Mouse (Mus musculus): ENCODE data around the gene Dusp11. TPM values are rescaled to one million over a fixed set of nuclear protein-coding genes. Genes with fewer than 3 reads are reported as not detected.
"Not testable (repeated sequence)": the region's sequence is repeated elsewhere in the genome, so short reads cannot be mapped to it uniquely, and the experiment has no call there.

The Dusp11 gene
- polyA plus RNA-seq, 1 experiment from 2014 or later, result 50.1 TPM

DNA sequence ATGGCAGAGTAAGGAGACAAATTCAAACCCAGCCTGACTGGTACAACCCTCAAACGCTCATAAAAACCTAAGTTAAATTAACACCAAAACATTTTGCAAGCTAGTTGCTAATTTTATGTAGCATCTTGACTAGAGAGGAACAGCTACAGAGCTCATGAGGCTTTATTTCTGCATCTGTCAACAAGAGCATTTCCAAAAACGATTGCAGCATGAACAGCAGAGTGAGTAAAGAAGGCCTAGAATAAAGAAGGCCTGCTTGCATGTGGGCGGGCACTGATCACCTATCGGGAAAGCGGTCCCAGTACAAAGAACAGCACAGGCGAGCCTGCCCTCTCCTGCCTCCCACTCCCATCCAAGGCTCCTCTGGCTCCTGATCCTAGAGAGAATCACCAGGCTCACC is 12.9 kb downstream of the Dusp11 start:
- H3K27me3 ChIP-seq (ENCODE audit: control insufficient read depth, insufficient read depth, low read length), result no peaks in the 10 kb centered on the region
- peaks cover 50% of the 10 kb centered on the region for H3K36me3 ChIP-seq (ENCODE audit: control insufficient read depth, insufficient read depth, low read length)
- no peak overlapping the region for H3K4me3 ChIP-seq (replicated peaks; ENCODE audit: low read length)
- H3K9me3 ChIP-seq (replicated peaks; ENCODE audit: control insufficient read depth, low read length), result no peaks in the 10 kb centered on the region
- no peak for ATAC-seq (ENCODE audit: insufficient read depth, low FRiP score)
- no peak overlapping the region for H3K9ac ChIP-seq (ENCODE audit: low read length)
- no peak overlapping the region for H3K4me2 ChIP-seq (ENCODE audit: low read depth, low read length)
- H3K4me1 ChIP-seq (ENCODE audit: control insufficient read depth, insufficient read depth, low read length), result no peaks in the 10 kb centered on the region
- 86% methylated on average over 6 of the region's 6 CpGs for WGBS
- H3K27ac ChIP-seq (ENCODE audit: low read length), result no peak overlapping the region

DNA sequence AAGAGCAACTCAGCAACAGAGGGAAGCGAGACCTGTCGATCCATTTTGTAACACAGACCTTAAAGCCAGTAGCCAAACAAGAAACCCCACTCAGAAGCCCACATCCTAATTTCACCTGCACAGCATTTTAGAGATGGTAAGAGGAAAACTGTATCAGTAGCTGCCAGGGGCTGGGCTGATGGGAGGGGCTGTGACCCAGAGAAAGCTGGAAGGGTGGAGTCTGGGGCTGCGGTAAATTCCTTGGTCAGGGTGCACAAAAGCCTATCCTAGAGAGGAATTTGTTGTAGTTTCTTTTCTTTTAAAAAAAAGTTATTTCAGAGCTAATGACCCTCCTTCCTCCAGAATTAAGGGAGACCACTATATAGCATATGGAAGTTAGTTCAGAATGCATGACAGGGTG is 19.0 kb downstream of the Dusp11 start:
- Histone ChIP-seq H3K9me3 (replicated peaks; ENCODE audit: control insufficient read depth, low read length) (no peaks in the 10 kb centered on the region), H3K4me1 (ENCODE audit: control insufficient read depth, insufficient read depth, low read length) (no peaks in the 10 kb centered on the region), H3K27me3 (ENCODE audit: control insufficient read depth, insufficient read depth, low read length) (no peaks in the 10 kb centered on the region), H3K27ac (ENCODE audit: low read length) (no peak overlapping the region), H3K9ac (ENCODE audit: low read length) (no peak overlapping the region), H3K4me2 (ENCODE audit: low read depth, low read length) (no peak overlapping the region), H3K36me3 (ENCODE audit: control insufficient read depth, insufficient read depth, low read length) (peaks cover 37% of the 10 kb centered on the region), H3K4me3 (replicated peaks; ENCODE audit: low read length) (no peak overlapping the region)
- WGBS, result 91% methylated on average over 3 of the region's 3 CpGs
- no peak for ATAC-seq (ENCODE audit: insufficient read depth, low FRiP score)

GRCm38 (mm10) chr6:85938701-85939100 is 22.8 kb downstream of the Dusp11 start:
- no peak overlapping the region for H3K27ac ChIP-seq (ENCODE audit: low read length)
- H3K27me3 ChIP-seq (ENCODE audit: control insufficient read depth, insufficient read depth, low read length), result no peaks in the 10 kb centered on the region
- no peaks in the 10 kb centered on the region for H3K4me1 ChIP-seq (ENCODE audit: control insufficient read depth, insufficient read depth, low read length)
- no peak for ATAC-seq (ENCODE audit: insufficient read depth, low FRiP score)
- H3K4me2 ChIP-seq (ENCODE audit: low read depth, low read length), result no peak overlapping the region
- no peak overlapping the region for H3K4me3 ChIP-seq (replicated peaks; ENCODE audit: low read length)
- H3K9me3 ChIP-seq (replicated peaks; ENCODE audit: control insufficient read depth, low read length), result no peaks in the 10 kb centered on the region
- 66% methylated on average over 10 of the region's 10 CpGs for WGBS
- H3K9ac ChIP-seq (ENCODE audit: low read length), result no peak overlapping the region
- peaks cover 9% of the 10 kb centered on the region for H3K36me3 ChIP-seq (ENCODE audit: control insufficient read depth, insufficient read depth, low read length)

- peak overlapping the region; percentile 66 for H3K4me2 ChIP-seq (ENCODE audit: low read depth, low read length)
- not testable (repeated sequence) for H3K27me3 ChIP-seq (ENCODE audit: control insufficient read depth, insufficient read depth, low read length); H3K9me3 ChIP-seq (replicated peaks; ENCODE audit: control insufficient read depth, low read length); H3K36me3 ChIP-seq (ENCODE audit: control insufficient read depth, insufficient read depth, low read length); H3K4me1 ChIP-seq (ENCODE audit: control insufficient read depth, insufficient read depth, low read length)
- peak overlapping the region; percentile 53 for H3K4me3 ChIP-seq (replicated peaks; ENCODE audit: low read length)
- peak overlapping the region; percentile 71 for H3K9ac ChIP-seq (ENCODE audit: low read length)
- ATAC-seq (ENCODE audit: insufficient read depth, low FRiP score), result peak; percentile 96
- under 1% methylated on average over 50 of the region's 50 CpGs for WGBS
- peak overlapping the region; percentile 66 for H3K27ac ChIP-seq (ENCODE audit: low read length)
Measured at GRCm38 (mm10) chr6:85936508-85937465, 24.7 kb downstream of the Dusp11 start.

GRCm38 (mm10) chr6:85935646-85936045 is 25.8 kb downstream of the Dusp11 start:
- no peaks in the 10 kb centered on the region for H3K36me3 ChIP-seq (ENCODE audit: control insufficient read depth, insufficient read depth, low read length)
- H3K9me3 ChIP-seq (replicated peaks; ENCODE audit: control insufficient read depth, low read length), result no peaks in the 10 kb centered on the region
- no peak overlapping the region for H3K27ac ChIP-seq (ENCODE audit: low read length)
- no peak overlapping the region for H3K4me2 ChIP-seq (ENCODE audit: low read depth, low read length)
- no peaks in the 10 kb centered on the region for H3K27me3 ChIP-seq (ENCODE audit: control insufficient read depth, insufficient read depth, low read length)
- no peak for ATAC-seq (ENCODE audit: insufficient read depth, low FRiP score)
- no peaks in the 10 kb centered on the region for H3K4me1 ChIP-seq (ENCODE audit: control insufficient read depth, insufficient read depth, low read length)
- H3K4me3 ChIP-seq (replicated peaks; ENCODE audit: low read length), result no peak overlapping the region
- WGBS, result 62% methylated on average over 3 of the region's 3 CpGs
- no peak overlapping the region for H3K9ac ChIP-seq (ENCODE audit: low read length)

DNA sequence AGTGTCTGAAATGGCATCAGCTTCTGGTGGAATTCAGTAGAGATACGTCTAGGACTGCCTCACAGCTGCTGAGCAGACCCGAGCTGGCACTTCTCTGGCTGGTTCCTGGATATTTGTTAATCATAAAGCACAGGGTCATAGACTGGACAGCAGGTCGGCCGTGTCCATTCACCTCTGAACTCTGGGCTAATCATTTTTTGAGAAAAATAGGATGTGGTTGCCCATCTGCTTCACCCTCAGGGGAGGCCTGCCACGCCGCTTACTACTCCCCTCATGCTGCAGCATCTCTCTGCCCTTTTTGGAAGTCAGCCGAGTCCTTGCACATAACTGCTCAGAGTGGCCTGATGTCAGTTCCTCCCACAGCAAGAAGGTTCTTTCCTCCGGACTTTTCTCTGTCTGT is 27.4 kb downstream of the Dusp11 start:
- WGBS, result 76% methylated on average over 8 of the region's 8 CpGs
- Histone ChIP-seq H3K27ac (ENCODE audit: low read length) (no peak overlapping the region), H3K9me3 (replicated peaks; ENCODE audit: control insufficient read depth, low read length) (no peaks in the 10 kb centered on the region), H3K9ac (ENCODE audit: low read length) (no peak overlapping the region), H3K4me3 (replicated peaks; ENCODE audit: low read length) (no peak overlapping the region), H3K27me3 (ENCODE audit: control insufficient read depth, insufficient read depth, low read length) (no peaks in the 10 kb centered on the region), H3K4me2 (ENCODE audit: low read depth, low read length) (no peak overlapping the region), H3K36me3 (ENCODE audit: control insufficient read depth, insufficient read depth, low read length) (peaks cover 7% of the 10 kb centered on the region; the same call in 1 of the 2 replicates), H3K4me1 (ENCODE audit: control insufficient read depth, insufficient read depth, low read length) (no peaks in the 10 kb centered on the region)
- no peak for ATAC-seq (ENCODE audit: insufficient read depth, low FRiP score)

GRCm38 (mm10) chr6:85929312-85929711 is 32.2 kb downstream of the Dusp11 start:
- no peak overlapping the region for H3K4me3 ChIP-seq (replicated peaks; ENCODE audit: low read length)
- H3K36me3 ChIP-seq (ENCODE audit: control insufficient read depth, insufficient read depth, low read length), result peaks cover 14% of the 10 kb centered on the region; the same call in 1 of the 2 replicates
- H3K9me3 ChIP-seq (replicated peaks; ENCODE audit: control insufficient read depth, low read length), result no peaks in the 10 kb centered on the region
- no peak overlapping the region for H3K4me2 ChIP-seq (ENCODE audit: low read depth, low read length)
- ATAC-seq (ENCODE audit: insufficient read depth, low FRiP score), result 0 out of 2 replicates have a peak, but pooled peaks have one; percentile 21
- whole genome bisulfite sequencing, result 81% methylated on average over 1 of the region's 1 CpGs
- no peaks in the 10 kb centered on the region for H3K4me1 ChIP-seq (ENCODE audit: control insufficient read depth, insufficient read depth, low read length)
- no peak overlapping the region for H3K27ac ChIP-seq (ENCODE audit: low read length)
- no peak overlapping the region for H3K9ac ChIP-seq (ENCODE audit: low read length)
- H3K27me3 ChIP-seq (ENCODE audit: control insufficient read depth, insufficient read depth, low read length), result no peaks in the 10 kb centered on the region

GRCm38 (mm10) chr6:85927476-85928464 is 33.7 kb downstream of the Dusp11 start:
- Histone ChIP-seq H3K9ac (ENCODE audit: low read length) (no peak overlapping the region), H3K36me3 (ENCODE audit: control insufficient read depth, insufficient read depth, low read length) (peaks cover 14% of the 10 kb centered on the region; the same call in 1 of the 2 replicates), H3K4me2 (ENCODE audit: low read depth, low read length) (no peak overlapping the region), H3K27ac (ENCODE audit: low read length) (no peak overlapping the region), H3K27me3 (ENCODE audit: control insufficient read depth, insufficient read depth, low read length) (no peaks in the 10 kb centered on the region), H3K4me3 (replicated peaks; ENCODE audit: low read length) (no peak overlapping the region), H3K4me1 (ENCODE audit: control insufficient read depth, insufficient read depth, low read length) (no peaks in the 10 kb centered on the region), H3K9me3 (replicated peaks; ENCODE audit: control insufficient read depth, low read length) (no peaks in the 10 kb centered on the region)
- no peak for ATAC-seq (ENCODE audit: insufficient read depth, low FRiP score)
- 88% methylated on average over 9 of the region's 9 CpGs for WGBS
